8 mouse cellular contexts compared by ENCODE assay signal in the genomic region with DNA sequence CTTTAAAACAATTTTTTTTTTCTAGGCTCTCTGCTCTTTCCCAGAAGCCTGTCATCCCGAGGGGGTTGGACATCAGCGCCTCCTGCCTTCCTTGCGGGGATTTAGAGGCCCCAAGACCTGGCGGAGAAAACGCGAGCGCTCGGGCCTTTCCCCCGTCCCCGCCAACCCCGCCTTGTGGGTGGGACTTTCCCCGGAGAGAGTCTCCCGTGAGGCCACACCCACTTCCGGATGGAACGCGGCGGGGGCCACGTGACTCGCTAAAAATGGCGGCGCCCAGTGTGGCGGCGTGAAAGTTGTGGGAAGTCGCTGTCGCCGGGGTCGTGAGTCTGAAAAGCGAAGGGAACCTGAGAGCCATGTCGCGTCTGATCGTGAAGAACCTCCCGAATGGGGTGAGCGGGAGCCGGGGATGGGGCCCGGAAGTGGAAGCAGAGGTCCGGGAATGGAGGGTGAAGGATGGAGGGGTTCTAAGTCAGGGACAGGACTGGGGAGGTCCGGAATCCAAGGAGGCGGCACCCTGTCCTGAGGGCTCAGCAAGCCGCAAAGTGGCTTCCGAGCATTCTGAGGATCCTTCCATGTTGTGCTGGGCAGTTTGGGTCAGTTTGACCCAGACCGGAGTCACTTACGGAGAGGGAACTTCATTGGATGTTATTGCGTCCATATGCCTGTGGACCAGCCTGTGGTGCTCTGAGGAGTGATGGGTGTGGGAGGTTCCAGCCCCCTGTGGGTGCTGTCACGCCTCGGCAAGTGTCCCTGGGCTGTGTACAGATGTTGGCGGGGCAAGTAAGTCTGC. TPM values are rescaled to one million over a fixed set of nuclear protein-coding genes. Genes with fewer than 3 reads are reported as not detected.
DNase-seq lines count a peak whose midpoint lies in the region; ATAC-seq lines count a peak whose summit lies in the region.

Rbm19 (plus strand) TSS at position 205 of the 790 bp plus-strand sequence.

- H3K4me2 ChIP-seq in heart, embryonic 16.5 days (ENCODE audit: low read depth, low read length): peak within 1 kb of the TSS; percentile 99
- H3K4me2 ChIP-seq in liver, embryonic 15.5 days: peak within 1 kb of the TSS; percentile 91
- H3K4me2 ChIP-seq in neural tube, embryonic 12.5 days (replicated peaks): peak within 1 kb of the TSS; percentile 95

- WGBS in forebrain, embryonic 10.5 days: under 1% methylated on average over 46 of the region's 46 CpGs
- under 1% methylated on average over 46 of the region's 46 CpGs for WGBS in heart, embryonic 16.5 days
- under 1% methylated on average over 46 of the region's 46 CpGs for WGBS in liver, embryonic 15.5 days (ENCODE audit: insufficient replicate concordance)
- under 1% methylated on average over 46 of the region's 46 CpGs for WGBS in neural tube, embryonic 12.5 days

- peak within 1 kb of the TSS; percentile 83 for H3K27ac ChIP-seq in forebrain, embryonic 10.5 days
- H3K27ac ChIP-seq in heart, embryonic 16.5 days (ENCODE audit: low read length): peak within 1 kb of the TSS; percentile 39; the same call in 1 of the 2 replicates
- peak within 1 kb of the TSS; percentile 31; the same call in 1 of the 2 replicates for H3K27ac ChIP-seq in liver, embryonic 15.5 days (replicated peaks)
- no peak within 1 kb of the TSS for H3K27ac ChIP-seq in neural tube, embryonic 12.5 days

- no peaks in the 10 kb centered on the region for H3K27me3 ChIP-seq in forebrain, embryonic 10.5 days (ENCODE audit: poor library complexity, severe bottlenecking)
- H3K27me3 ChIP-seq in heart, embryonic 16.5 days (ENCODE audit: control insufficient read depth, insufficient read depth, low read length): no peaks in the 10 kb centered on the region
- H3K27me3 ChIP-seq in liver, embryonic 15.5 days: peaks cover 25% of the 10 kb centered on the region
- H3K27me3 ChIP-seq in neural tube, embryonic 12.5 days (replicated peaks): no peaks in the 10 kb centered on the region

- H3K4me3 ChIP-seq in forebrain, embryonic 10.5 days: peak within 1 kb of the TSS; percentile 91
- peak within 1 kb of the TSS; percentile 96 for H3K4me3 ChIP-seq in heart, embryonic 16.5 days (ENCODE audit: low read length)
- H3K4me3 ChIP-seq in liver, embryonic 15.5 days (replicated peaks): peak within 1 kb of the TSS; percentile 83
- peak within 1 kb of the TSS; percentile 74 for H3K4me3 ChIP-seq in neural tube, embryonic 12.5 days

- H3K36me3 ChIP-seq in forebrain, embryonic 10.5 days (replicated peaks): peaks cover 32% of the 10 kb centered on the region
- H3K36me3 ChIP-seq in heart, embryonic 16.5 days (ENCODE audit: control insufficient read depth, insufficient read depth): peaks cover 18% of the 10 kb centered on the region
- H3K36me3 ChIP-seq in liver, embryonic 15.5 days (replicated peaks): peaks cover 31% of the 10 kb centered on the region
- peaks cover 30% of the 10 kb centered on the region for H3K36me3 ChIP-seq in neural tube, embryonic 12.5 days

- peak; percentile 80 for DNase-seq in c-Kit-negative CD71-positive TER-119-positive erythroid progenitor cells, embryonic 14.5 days (ENCODE audit: low read depth, low spot score)
- DNase-seq in forebrain, embryonic 10.5 days (ENCODE audit: extremely low spot score, low spot score): peak; percentile 92
- DNase-seq in kidney, postnatal 36 days: peak; percentile 92 to 98
- peak; percentile 85 for DNase-seq in telencephalon, adult 2 months (ENCODE audit: low read depth, low spot score)

- no peaks in the 10 kb centered on the region for H3K9me3 ChIP-seq in forebrain, embryonic 10.5 days
- H3K9me3 ChIP-seq in heart, embryonic 16.5 days (replicated peaks; ENCODE audit: control insufficient read depth, low read length): no peaks in the 10 kb centered on the region
- no peaks in the 10 kb centered on the region for H3K9me3 ChIP-seq in liver, embryonic 15.5 days (replicated peaks)
- H3K9me3 ChIP-seq in neural tube, embryonic 12.5 days: no peaks in the 10 kb centered on the region

- H3K9ac ChIP-seq in heart, embryonic 16.5 days (ENCODE audit: low read length): peak within 1 kb of the TSS; percentile 83
- H3K9ac ChIP-seq in liver, embryonic 15.5 days: peak within 1 kb of the TSS; percentile 59
- H3K9ac ChIP-seq in neural tube, embryonic 12.5 days: peak within 1 kb of the TSS; percentile 56

- peaks cover 9% of the 10 kb centered on the region for H3K4me1 ChIP-seq in forebrain, embryonic 10.5 days
- peaks cover 6% of the 10 kb centered on the region for H3K4me1 ChIP-seq in heart, embryonic 16.5 days (ENCODE audit: control insufficient read depth, insufficient read depth, low read length)
- H3K4me1 ChIP-seq in liver, embryonic 15.5 days (replicated peaks): peaks cover 22% of the 10 kb centered on the region
- H3K4me1 ChIP-seq in neural tube, embryonic 12.5 days: no peaks in the 10 kb centered on the region

- peak; percentile 99 for ATAC-seq in CD4-positive, CD25-positive, alpha-beta regulatory T cell, adult 4 months
- ATAC-seq in heart, embryonic 16.5 days (replicated peaks; ENCODE audit: extremely low read depth, insufficient read depth, low FRiP score): peak; percentile 93
- peak; percentile 84 for ATAC-seq in liver, embryonic 15.5 days (ENCODE audit: insufficient read depth)
- peak; percentile 80 for ATAC-seq in neural tube, embryonic 12.5 days (ENCODE audit: low FRiP score, low read depth)

RNA-seq across cellular contexts. Expression of gene Rbm19, which starts in this region (rescaled TPM):
- polyA plus RNA-seq in CD4-positive, CD25-positive, alpha-beta regulatory T cell, adult 4 months (2017; shearing (Covaris generic)): 10 to 100 TPM; 14.0 to 23.1 TPM
- 36.2 and 38.4 TPM in 2 replicates for polyA plus RNA-seq in forebrain, embryonic 10.5 days (2016; fragmentation: Nextera tagmentation; extraction: Ambion mirVana)
- 12.8 and 14.6 TPM in 2 replicates for polyA plus RNA-seq in heart, embryonic 16.5 days (2015; fragmentation: Nextera tagmentation; extraction: Ambion mirVana)
- polyA plus RNA-seq in liver, embryonic 15.5 days (2015; fragmentation: Nextera tagmentation; extraction: Ambion mirVana): 9.2 and 10.9 TPM in 2 replicates
- 21.9 and 27.4 TPM in 2 replicates for polyA plus RNA-seq in neural tube, embryonic 12.5 days (2016; fragmentation: Nextera tagmentation; extraction: Ambion mirVana)
